Mouse (Mus musculus): ENCODE measurements around the gene Krt8. TPM values are rescaled to one million over a fixed set of nuclear protein-coding genes. Genes with fewer than 3 reads are reported as not detected.

The Krt8 gene
- 45.6 and 56.5 TPM in 2 replicates for polyA plus RNA-seq (2016; fragmentation: Nextera tagmentation; extraction: Ambion mirVana)

DNA sequence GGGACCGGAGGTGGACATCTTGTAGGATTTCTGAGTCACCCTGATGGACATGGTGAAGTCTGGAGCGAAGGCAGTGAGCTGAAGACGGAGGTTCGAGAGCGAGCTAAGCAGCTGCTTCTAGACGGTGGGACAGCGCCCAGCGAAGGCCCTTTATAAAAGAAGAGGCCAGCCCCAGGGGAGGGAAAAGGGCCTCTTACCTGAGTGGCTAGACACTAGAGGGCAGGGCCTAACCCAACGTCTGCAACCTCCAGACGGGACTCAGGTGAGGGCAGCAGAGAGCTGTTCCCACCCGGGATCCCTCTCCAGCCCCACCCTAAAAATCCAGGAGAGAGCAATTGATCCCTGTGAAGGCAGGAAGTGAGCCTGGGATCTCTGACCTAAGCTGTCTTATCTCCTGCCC is at the start of gene Krt8:
Krt8 (minus strand) TSS at position 294 of the 400 bp plus-strand sequence.
- ATAC-seq (ENCODE audit: insufficient number of reproducible peaks, insufficient read depth, low FRiP score, low TSS enrichment), result no peak
- Histone ChIP-seq H3K36me3 (no peaks in the 10 kb centered on the region), H3K9ac (peak within 1 kb of the TSS; percentile 44; the same call in 1 of the 2 replicates), H3K9me3 (no peaks in the 10 kb centered on the region), H3K4me1 (peaks cover 18% of the 10 kb centered on the region; the same call in 1 of the 2 replicates), H3K27me3 (peaks cover 60% of the 10 kb centered on the region), H3K4me3 (peak within 1 kb of the TSS; percentile 28), H3K4me2 (replicated peaks) (peak within 1 kb of the TSS; percentile 45), H3K27ac (no peak within 1 kb of the TSS; the same call in 1 of the 2 replicates)
- WGBS, result 18% methylated on average over 11 of the region's 11 CpGs

DNA sequence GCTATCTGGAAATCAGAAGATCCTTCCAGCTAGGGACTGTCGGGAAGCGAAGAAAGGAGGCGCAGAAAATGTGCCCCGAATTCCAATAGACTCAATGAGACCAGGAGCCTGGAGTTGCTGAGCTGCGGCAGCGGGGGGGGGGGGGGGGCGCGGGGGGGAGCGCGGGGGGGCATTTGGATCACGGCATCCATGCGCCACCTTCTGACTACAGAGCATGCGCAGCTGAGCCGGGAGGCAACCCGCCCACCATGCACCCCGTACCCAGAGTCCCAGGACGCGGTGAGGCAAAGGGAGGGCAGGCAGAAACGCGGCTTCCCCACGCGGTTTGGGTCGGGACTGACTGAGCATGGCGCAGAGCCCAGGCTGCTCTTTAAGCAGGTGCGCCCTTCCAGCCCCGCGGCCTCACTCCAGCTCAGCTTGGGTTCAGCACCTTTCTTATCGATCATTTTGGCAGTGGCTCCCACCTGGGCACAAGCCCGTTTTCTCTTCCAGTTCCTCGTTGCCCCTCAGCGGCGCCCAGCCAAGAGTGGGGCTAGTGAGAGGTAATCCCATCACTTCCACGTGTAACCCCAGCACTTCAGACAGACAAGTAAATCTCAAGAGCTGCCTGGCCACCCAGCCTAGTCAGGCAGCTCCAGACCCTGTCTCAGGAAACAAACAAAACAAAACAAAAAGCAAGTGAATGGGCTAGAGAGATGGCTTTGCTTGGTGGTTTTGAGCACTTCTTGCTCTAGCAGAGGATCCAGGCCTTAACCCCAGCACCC is 47.8 kb upstream of the Krt8 start:
- H3K9ac ChIP-seq, result peak overlapping the region; percentile 55
- H3K36me3 ChIP-seq, result no peaks in the 10 kb centered on the region
- peak; percentile 73; the same call in 1 of the 2 replicates for ATAC-seq (ENCODE audit: insufficient number of reproducible peaks, insufficient read depth, low FRiP score, low TSS enrichment)
- H3K9me3 ChIP-seq, result no peaks in the 10 kb centered on the region
- H3K27ac ChIP-seq, result peak overlapping the region; percentile 24; the same call in 1 of the 2 replicates
- peak overlapping the region; percentile 44 for H3K4me3 ChIP-seq
- WGBS, result under 1% methylated on average over 24 of the region's 33 CpGs
- no peaks in the 10 kb centered on the region for H3K4me1 ChIP-seq
- H3K4me2 ChIP-seq (replicated peaks), result peak overlapping the region; percentile 64
- H3K27me3 ChIP-seq, result no peaks in the 10 kb centered on the region

GRCm38 (mm10) chr15:102049871-102050270 is 45.6 kb upstream of the Krt8 start:
- ATAC-seq (ENCODE audit: insufficient number of reproducible peaks, insufficient read depth, low FRiP score, low TSS enrichment), result no peak
- Histone ChIP-seq H3K9ac (no peak overlapping the region), H3K27me3 (no peaks in the 10 kb centered on the region), H3K4me2 (replicated peaks) (no peak overlapping the region), H3K36me3 (no peaks in the 10 kb centered on the region), H3K27ac (no peak overlapping the region), H3K9me3 (no peaks in the 10 kb centered on the region), H3K4me1 (no peaks in the 10 kb centered on the region), H3K4me3 (no peak overlapping the region)

GRCm38 (mm10) chr15:102048006-102048405 is 43.7 kb upstream of the Krt8 start:
- Histone ChIP-seq H3K27me3 (no peaks in the 10 kb centered on the region), H3K4me3 (no peak overlapping the region), H3K36me3 (no peaks in the 10 kb centered on the region), H3K4me2 (replicated peaks) (no peak overlapping the region), H3K9me3 (no peaks in the 10 kb centered on the region), H3K9ac (no peak overlapping the region), H3K4me1 (no peaks in the 10 kb centered on the region), H3K27ac (no peak overlapping the region)
- 86% methylated on average over 6 of the region's 6 CpGs for WGBS
- ATAC-seq (ENCODE audit: insufficient number of reproducible peaks, insufficient read depth, low FRiP score, low TSS enrichment), result no peak

DNA sequence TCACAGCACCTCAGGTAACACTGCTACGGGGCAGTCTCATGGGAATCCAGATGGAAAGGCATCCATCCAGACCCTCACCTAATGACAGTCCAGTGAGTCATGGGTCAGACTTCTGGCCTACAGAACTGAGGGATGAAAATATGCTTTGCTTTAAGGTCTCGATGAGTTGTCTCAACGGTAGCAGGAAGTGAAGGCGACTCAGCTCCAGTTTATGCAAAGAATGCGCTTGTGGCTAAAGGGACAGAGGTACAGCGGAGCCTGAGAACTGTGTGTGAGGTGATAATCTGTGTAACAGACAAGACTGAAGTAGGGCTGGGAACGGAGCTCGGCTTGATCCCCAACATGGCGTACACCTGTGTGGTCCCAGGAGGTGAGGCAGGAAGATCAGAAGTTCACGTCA is 41.4 kb upstream of the Krt8 start:
- WGBS, result 89% methylated on average over 10 of the region's 10 CpGs
- ATAC-seq (ENCODE audit: insufficient number of reproducible peaks, insufficient read depth, low FRiP score, low TSS enrichment), result no peak

GRCm38 (mm10) chr15:102044745-102045144 is 40.5 kb upstream of the Krt8 start:
- H3K9ac ChIP-seq, result no peak overlapping the region
- no peak overlapping the region for H3K4me3 ChIP-seq
- no peak overlapping the region for H3K27ac ChIP-seq
- H3K4me1 ChIP-seq, result no peaks in the 10 kb centered on the region
- no peaks in the 10 kb centered on the region for H3K36me3 ChIP-seq
- H3K4me2 ChIP-seq (replicated peaks), result no peak overlapping the region
- no peak for ATAC-seq (ENCODE audit: insufficient number of reproducible peaks, insufficient read depth, low FRiP score, low TSS enrichment)
- 80% methylated on average over 3 of the region's 3 CpGs for WGBS
- H3K27me3 ChIP-seq, result no peaks in the 10 kb centered on the region
- no peaks in the 10 kb centered on the region for H3K9me3 ChIP-seq

More for the DNA sequence above, 41.4 kb upstream of the Krt8 start:
- H3K9ac ChIP-seq, result no peak overlapping the region
- H3K4me1 ChIP-seq, result no peaks in the 10 kb centered on the region
- no peaks in the 10 kb centered on the region for H3K27me3 ChIP-seq
- H3K4me3 ChIP-seq, result no peak overlapping the region
- no peak overlapping the region for H3K4me2 ChIP-seq (replicated peaks)
- H3K9me3 ChIP-seq, result no peaks in the 10 kb centered on the region
- no peaks in the 10 kb centered on the region for H3K36me3 ChIP-seq
- no peak overlapping the region for H3K27ac ChIP-seq

DNA sequence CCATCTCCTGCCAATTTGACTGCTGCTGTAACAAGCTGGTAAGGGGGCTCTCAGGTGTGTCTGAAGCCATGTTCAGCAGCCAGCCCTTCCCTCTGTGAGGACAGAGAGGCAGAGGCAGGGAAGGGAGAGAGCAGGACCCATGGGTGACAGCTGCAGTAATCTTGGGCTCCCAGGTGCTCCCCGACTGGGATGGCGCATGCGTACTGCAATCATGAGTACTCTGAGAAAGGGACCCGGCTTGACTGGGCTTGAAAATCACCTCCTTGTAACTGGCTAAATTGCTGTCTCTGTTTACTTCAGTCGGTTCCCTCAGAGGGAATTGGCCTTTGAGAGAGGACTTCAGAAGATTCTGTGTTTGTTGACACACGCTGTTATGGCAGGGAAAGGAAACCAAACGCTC is 37.7 kb upstream of the Krt8 start:
- ATAC-seq (ENCODE audit: insufficient number of reproducible peaks, insufficient read depth, low FRiP score, low TSS enrichment), result no peak
- H3K27ac ChIP-seq, result no peak overlapping the region
- H3K4me2 ChIP-seq (replicated peaks), result no peak overlapping the region
- H3K4me1 ChIP-seq, result no peaks in the 10 kb centered on the region
- H3K36me3 ChIP-seq, result no peaks in the 10 kb centered on the region
- H3K27me3 ChIP-seq, result no peaks in the 10 kb centered on the region
- WGBS, result 73% methylated on average over 7 of the region's 7 CpGs
- H3K4me3 ChIP-seq, result no peak overlapping the region
- H3K9me3 ChIP-seq, result no peaks in the 10 kb centered on the region
- H3K9ac ChIP-seq, result no peak overlapping the region

DNA sequence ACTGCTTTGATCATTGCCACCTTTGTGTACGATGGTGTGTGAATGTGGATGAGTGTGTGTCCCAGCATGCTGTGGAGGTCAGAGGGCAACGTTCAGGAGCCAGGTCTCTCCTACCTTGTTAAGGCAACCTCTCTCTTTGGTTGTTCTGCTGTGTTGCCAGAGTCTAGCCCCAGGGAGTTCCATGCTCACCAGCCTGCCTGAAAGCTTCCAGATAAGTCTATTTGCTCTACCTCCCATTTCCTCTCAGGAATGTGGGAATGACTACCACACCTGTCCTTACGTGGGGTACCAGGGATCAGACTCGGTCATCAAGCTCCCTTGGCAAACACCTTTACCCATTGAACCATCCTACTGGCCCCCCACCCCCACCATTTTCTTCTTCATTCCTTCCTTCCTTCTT is 36.0 kb upstream of the Krt8 start:
- Histone ChIP-seq H3K9me3 (no peaks in the 10 kb centered on the region), H3K27ac (no peak overlapping the region), H3K9ac (no peak overlapping the region), H3K36me3 (no peaks in the 10 kb centered on the region), H3K4me2 (replicated peaks) (no peak overlapping the region), H3K4me1 (no peaks in the 10 kb centered on the region), H3K27me3 (no peaks in the 10 kb centered on the region), H3K4me3 (no peak overlapping the region)
- WGBS, result 75% methylated on average over 4 of the region's 4 CpGs
- no peak for ATAC-seq (ENCODE audit: insufficient number of reproducible peaks, insufficient read depth, low FRiP score, low TSS enrichment)

GRCm38 (mm10) chr15:102034121-102035053 is 30.1 kb upstream of the Krt8 start:
- Histone ChIP-seq H3K9me3 (no peaks in the 10 kb centered on the region), H3K27ac (no peak overlapping the region), H3K4me3 (no peak overlapping the region), H3K9ac (no peak overlapping the region), H3K36me3 (no peaks in the 10 kb centered on the region), H3K4me2 (replicated peaks) (no peak overlapping the region), H3K4me1 (no peaks in the 10 kb centered on the region), H3K27me3 (no peaks in the 10 kb centered on the region; the same call in 1 of the 2 replicates)
- ATAC-seq (ENCODE audit: insufficient number of reproducible peaks, insufficient read depth, low FRiP score, low TSS enrichment), result no peak
- 54% methylated on average over 16 of the region's 16 CpGs for WGBS

- 0 out of 2 replicates have a peak within 1 kb of the TSS, but pooled peaks have one; percentile 30 for H3K27ac ChIP-seq
- peaks cover 19% of the 10 kb centered on the region for H3K4me1 ChIP-seq
- H3K4me2 ChIP-seq (replicated peaks), result peak within 1 kb of the TSS; percentile 59
- WGBS, result under 1% methylated on average over 28 of the region's 28 CpGs
- H3K27me3 ChIP-seq, result peaks cover 40% of the 10 kb centered on the region
- H3K9ac ChIP-seq, result peak within 1 kb of the TSS; percentile 59
- ATAC-seq (ENCODE audit: insufficient number of reproducible peaks, insufficient read depth, low FRiP score, low TSS enrichment), result no peak
- peak within 1 kb of the TSS; percentile 40 for H3K4me3 ChIP-seq
- H3K36me3 ChIP-seq, result no peaks in the 10 kb centered on the region
- H3K9me3 ChIP-seq, result no peaks in the 10 kb centered on the region
Measured at GRCm38 (mm10) chr15:102028040-102028439, 23.8 kb upstream of the Krt8 start, which contains the start of gene Krt18. Krt18 (plus strand) TSS chr15:102028180.

GRCm38 (mm10) chr15:102026430-102026829 is 22.1 kb upstream of the Krt8 start:
- Histone ChIP-seq H3K4me1 (peaks cover 19% of the 10 kb centered on the region), H3K27ac (no peak overlapping the region)
- no peak for ATAC-seq (ENCODE audit: insufficient number of reproducible peaks, insufficient read depth, low FRiP score, low TSS enrichment)

More at GRCm38 (mm10) chr15:102026430-102026829, 22.1 kb upstream of the Krt8 start:
- Histone ChIP-seq H3K9me3 (no peaks in the 10 kb centered on the region), H3K9ac (no peak overlapping the region), H3K36me3 (no peaks in the 10 kb centered on the region), H3K27me3 (peaks cover 40% of the 10 kb centered on the region), H3K4me2 (replicated peaks) (no peak overlapping the region), H3K4me3 (no peak overlapping the region)
- WGBS, result 13% methylated on average over 12 of the region's 12 CpGs
